Mouse (Mus musculus) mouse embryonic stem cell (cell line): Measurements from ENCODE around the gene D10Wsu102e.
"Not testable (repeated sequence)": the region's sequence is repeated elsewhere in the genome, so short reads cannot be mapped to it uniquely, and the experiment has no call there.

ENCODE experiments used
- in situ Hi-C, 2 experiments: fragments of 300-500 bp; cut with MboI; formaldehyde crosslinking; loops; 1 replicate in 1 of 2; 3 replicates in 1 of 2; pipeline ENCODE4 v1.14.3; 2019 to 2020; ENCODE audit warnings: low sequenced_read_pairs in 2 of 2, low pct_unique_long_range_greater_than_20kb in 1 of 2, mixed read lengths in 1 of 2; ENCODE audit not compliant: unreplicated experiment in 1 of 2

The D10Wsu102e gene

DNA sequence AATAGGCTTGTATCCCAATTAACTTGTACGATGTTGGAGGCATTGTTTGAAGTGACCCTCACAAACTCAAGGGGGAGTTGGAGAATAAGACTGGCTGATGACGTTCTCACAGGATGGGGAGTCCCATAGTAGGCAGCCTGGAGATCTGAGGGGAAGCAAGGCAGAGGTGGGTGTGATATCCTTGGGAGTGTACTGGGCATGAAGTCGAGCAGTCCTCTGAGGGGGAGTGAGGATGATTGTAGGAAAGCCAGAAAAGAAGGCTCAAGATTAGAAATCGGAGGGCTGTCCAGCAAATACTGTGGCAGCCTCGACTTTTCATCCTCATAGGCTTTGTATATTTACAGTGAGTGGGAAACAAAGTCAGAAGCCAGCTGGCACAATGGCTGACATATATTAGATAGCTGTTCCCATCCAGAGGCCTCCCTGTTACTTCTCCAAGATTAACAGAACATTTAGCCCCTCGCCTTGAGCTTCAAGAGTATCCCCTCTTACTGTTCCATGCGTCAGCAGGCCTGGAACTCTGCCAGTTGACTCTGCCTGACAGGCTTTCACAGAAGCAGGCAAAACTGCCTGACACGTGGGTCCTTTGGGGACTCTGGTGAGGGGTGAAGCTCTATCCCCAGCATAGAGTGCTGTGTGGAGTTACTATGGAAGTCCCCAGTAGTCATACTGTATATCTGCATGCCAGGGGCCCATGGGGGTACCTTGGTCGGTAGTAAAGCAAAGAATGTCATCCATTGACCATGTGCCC, 18.2 kb downstream of the D10Wsu102e start:
- in situ Hi-C loops: no loop called here

DNA sequence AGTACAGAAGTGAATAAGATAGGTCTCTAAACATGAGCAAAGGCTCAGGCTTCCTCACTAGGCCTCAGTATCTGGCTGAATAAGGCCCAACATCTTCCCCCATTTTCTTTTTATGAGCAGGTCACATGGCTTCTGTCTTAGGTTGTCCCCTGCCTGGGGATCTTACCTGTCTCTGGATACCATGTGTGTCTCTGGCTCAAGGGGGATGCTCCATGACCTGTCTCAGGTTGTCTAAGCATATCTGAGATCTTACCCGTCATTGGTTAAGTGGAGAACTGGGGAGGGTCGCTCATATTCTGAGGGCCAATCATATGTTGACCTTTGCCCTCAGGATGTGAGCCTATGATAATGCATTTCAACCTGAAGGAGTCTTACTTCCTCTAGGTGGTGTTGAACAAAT, 20.5 kb downstream of the D10Wsu102e start:
- in situ Hi-C loops: no loop called here

DNA sequence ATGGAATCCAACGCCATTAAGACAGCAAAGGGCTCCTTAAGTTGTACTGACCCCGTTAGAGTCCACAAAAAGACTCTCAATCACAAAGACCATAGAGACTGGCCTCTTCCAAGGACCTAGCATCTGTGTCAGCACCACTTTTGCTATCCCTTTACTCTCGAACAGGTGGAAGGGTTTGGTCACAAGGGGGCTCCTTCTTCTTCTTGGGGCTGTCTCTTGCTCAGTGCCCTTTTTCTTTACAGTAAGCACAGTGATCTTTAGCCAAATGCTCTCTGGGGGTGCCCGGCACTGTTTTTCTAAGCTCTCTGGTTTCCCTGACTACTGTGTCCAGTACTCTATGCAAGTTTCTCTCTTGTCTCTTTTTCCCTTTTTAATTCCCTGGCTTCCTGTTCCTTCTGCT, 22.5 kb downstream of the D10Wsu102e start:
- in situ Hi-C loops: no loop called here

DNA sequence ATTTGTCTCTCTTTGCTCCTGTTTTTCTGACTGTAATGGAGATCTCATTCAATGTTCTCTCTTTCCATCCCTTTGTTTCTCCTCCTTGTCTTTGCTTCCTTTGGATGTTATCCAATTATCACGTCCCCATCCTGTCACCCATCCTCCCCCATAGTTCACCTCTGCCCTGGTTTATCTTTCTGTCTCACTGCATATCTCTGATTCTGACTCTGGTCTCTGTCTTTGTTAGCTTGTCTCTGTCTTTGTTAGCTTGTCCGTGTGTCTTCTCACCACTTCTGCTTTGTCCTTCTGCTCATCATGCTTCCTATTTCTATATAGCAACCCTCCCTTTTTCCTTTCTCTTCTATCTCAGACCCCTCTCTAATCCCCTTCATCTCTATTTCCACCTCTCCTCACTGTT, 23.0 kb downstream of the D10Wsu102e start:
- in situ Hi-C loops: no loop called here

DNA sequence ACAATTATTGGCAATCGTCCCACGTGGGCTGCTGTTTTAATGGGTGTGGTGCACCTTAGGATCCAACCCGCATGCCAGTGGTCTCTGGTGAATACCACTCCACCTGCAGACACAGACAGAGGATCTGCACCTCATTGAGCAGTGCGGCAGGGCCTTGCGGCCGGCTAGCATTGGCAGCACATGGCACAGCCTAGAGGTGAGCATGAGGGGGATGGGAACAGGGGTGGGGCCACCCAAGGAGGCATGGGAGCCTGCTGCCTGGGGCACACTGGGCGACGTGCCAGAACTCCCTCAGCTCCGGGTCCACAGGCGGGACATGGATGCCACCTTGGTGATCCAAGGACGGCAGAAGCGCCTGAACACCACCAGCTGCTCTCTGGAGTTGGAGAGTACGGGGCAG, 23.8 kb downstream of the D10Wsu102e start:
- in situ Hi-C loops: no loop called here

DNA sequence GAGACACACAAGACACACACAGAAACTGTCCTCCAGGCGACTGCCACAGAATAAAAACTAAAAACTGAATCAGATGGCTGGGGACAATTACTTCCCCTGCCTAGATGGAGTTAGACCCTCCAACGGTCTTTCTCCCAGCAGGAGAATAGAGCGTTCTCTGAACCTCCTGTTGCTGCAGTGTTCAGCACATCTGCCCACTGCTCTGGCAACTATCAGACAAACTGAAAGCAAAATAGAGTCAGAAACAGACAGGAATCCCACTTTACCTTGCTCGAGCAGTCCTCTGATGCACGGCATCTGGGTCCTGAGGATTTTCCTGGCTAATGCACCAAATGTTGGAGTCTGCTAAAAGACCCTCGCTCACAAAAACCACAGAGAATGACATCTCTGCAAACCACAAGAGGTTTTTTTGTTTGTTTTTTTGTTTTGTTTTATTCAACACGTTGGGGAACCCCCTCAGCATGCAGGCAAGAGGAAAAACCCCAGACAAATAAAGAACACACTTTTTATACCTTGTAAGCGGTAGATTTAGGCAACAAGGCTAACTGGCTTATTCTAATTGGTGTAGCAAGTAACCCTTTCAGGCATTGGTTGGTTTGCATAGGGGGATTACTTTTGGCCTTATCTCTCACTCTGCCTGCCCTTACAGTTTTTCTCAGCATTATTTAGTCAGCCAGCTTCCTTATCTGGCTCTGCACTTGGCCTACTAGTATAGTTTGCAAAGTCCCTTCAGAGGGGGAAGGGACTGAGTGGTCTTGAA, 24.6 kb downstream of the D10Wsu102e start:
- in situ Hi-C loops: no loop called here

DNA sequence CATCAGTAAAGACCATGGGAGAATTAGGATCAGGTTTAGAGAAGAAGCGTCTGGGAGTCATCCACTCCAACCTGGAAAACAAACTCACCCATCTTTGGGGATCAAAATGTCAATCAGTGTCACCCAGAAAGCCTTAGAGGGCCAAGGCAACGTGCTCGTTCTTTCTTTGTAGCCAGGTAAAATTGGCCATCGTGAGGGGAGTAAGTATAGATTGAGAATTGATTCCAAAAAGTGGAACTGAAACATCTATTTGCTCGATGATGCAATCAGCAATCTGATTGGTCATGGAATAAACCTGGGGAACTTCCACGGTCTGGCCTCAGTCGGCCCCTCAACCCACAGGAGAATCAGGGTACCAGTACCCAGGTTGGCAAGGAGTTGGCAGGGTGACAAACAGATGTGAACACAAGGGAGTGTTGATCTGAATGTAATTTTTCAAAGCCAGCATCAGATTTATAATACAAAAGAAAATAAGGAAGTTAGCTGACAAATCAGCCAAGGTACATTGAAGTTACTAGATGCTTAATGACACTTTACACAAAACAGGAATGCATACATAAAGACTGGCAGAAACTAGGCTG, 25.4 kb downstream of the D10Wsu102e start:
- in situ Hi-C loops: no loop called here

DNA sequence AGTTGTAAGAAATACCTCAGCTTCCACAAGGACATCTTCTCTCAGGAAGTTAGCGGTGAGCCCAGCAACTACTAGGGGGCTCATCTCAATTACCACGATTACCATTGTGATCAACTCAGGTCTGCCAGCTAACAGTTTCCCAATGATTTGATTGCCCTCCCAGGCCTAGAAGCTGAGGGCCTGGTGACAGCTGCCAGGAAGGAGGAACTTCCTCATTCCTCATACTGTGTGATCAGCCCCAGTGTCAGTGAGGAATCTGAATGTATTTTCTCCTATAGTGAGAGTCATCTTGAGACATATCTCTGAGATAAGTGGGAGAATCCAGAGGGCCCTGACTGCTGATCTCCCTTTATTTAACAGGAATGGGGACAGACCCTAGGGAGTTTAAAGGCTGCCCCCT, 37.3 kb downstream of the D10Wsu102e start:
- in situ Hi-C loops: no loop called here

DNA sequence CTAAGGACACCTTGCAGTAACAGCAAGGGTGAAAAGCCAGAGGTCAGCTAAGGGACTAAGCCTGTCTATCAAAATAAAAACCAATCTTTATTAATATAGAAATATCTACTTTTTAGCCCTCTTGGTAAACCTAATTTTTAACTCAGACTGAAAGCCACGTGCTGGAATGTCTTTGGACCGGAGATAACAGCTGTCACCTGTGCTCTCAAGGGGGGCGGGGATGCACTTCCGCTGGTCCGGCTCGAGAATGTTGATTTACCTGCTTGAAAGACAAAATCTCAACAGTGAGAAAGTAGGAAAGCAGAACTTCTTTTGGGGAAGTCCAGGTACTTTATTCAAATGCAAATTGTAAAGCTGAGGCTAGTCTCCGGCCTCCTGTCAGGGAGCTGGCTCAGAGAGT, 40.9 kb downstream of the D10Wsu102e start:
- in situ Hi-C loops: not testable (repeated sequence)

DNA sequence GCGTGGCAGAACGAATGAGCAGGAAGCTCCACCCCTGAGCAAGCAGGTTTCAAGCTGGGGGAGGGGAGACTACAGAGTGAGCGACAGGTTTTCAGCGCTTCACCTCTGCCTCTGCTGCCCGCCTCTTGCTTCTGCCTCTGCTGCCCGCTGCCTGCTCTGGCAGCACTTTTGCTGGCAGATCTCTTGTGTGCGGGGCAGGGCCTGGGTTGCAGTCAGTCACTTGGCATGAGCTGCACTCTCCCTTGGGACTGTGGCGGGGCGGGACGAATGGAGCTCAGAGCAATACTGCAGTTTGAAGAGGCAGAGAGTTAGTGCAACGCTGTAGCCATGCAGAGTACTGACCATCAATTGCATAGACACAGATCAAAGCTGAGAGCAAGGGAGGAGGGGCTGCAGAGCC, 45.0 kb downstream of the D10Wsu102e start:
- in situ Hi-C loops: no loop called here

DNA sequence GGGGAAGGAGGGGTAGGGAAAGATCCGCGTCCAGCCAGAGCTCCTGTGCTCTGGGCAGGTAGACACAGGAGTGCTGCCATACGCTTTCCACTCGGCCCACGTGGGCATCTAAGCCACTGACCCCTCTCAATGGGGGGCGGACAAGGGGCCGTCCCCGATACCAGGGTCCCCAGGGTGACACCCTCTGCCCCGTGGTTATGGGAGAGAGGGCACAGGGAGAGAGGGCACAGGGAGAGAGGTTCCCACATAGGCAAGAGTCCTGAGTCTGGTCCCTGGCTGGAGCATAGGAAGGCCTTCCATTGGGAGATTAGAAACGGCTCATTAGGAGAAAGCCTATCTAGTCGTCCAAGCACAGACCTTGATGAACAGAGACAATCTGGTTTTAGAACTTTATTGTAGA, 45.7 kb downstream of the D10Wsu102e start:
- in situ Hi-C loops: no loop called here

DNA sequence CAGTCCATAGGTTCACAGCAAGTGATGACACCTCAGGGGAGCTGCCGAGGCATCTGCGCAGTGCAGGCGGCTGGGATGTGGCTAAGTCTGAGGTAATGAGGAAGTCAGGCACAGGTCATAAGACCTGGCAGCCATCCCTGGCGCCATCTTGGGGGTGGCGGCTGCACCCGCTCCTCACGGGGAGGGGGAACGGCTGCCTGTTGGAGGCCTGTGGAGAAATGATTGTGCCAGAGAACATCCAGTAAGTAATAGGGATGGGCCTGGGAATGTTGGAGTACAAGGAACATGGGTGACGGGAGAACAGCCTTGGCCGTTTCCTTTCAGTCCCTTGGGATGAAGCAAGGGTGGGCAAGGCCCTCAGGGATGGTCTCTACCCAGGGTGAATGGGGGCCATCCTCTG, 47.1 kb downstream of the D10Wsu102e start:
- in situ Hi-C loops: no loop called here

DNA sequence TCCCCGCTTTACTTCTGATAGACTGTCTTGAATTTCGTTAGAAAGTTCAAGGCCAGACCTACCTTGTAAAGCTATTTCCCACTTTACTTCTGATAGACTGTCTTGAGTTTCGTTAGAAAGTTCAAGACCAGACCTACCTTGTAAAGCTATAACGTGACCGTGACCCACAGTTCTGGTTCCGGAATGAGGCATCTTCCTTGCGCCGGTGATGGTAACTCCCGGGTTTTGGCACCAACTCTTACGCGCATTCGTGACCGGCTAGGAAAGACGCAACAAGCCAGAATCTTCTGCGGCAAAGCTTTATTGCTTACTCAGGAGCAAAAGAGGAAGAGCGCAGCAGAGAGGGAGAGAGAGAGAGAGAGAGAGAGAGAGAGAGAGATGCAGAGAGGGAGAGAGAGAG, 58.4 kb downstream of the D10Wsu102e start:
- in situ Hi-C loops: not testable (repeated sequence)

DNA sequence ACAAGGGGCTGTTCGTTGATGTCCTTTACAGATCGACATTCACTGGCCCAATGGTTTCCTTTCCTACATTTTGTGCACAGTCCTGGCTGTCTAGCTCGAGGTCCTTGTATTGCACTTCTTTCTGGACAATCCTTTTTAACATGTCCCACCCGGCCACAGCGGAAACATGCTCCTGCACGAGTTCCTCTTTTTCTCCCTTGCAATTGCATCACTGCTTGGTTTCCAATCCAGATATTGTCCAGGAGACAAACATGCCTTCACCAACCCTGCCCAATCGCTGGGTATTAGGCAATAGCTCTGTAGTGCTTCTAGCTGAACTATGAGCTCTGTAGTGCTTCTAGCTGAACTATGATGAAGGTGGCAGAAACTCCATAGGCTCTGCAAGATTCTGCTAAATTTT, 88.6 kb downstream of the D10Wsu102e start:
- in situ Hi-C loops: loop anchor here in 1 of 2 experiments (25.0 kb wide), 1 partner anchor 611 kb away; the partner anchor contains the start of gene Txnrd1

DNA sequence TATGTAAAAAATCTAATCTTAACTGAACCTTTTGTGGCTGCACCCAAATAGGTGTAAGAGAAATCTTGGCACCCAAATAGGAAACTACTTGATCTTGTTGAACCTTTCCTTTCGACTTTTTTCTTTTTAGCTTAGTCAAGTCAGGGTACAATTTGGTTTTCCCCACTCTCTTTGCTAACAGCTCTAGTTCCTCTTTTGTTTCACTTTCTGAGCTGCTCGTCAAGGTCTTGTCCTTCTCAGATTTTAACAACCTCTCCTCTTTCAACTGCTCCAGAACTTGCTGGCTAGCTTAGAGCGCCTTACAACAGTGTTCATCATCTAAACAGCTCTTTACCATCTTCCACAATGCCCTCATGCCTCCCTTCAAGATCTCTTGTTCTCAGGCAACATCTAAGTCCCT, 97.5 kb downstream of the D10Wsu102e start:
- in situ Hi-C loops: no loop called here

DNA sequence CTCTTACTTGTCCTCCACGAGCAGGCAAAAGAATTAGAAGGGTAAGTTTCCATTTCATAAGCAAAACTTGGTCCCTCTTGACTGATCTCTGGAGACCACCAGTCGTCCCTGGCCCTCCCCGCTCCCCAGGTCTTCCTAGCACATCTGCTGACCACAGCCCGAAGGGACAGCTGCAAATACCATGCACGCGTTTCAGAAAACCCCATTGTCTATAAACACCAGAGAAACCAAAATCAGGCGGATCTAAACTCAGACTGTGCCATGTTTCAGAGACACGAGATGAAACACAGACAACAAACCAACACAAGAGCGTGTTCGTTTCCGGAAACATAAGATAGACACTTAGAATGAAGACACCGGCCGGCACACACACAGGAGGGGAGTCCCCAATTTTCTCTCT, 115.2 kb downstream of the D10Wsu102e start:
- in situ Hi-C loops: no loop called here

DNA sequence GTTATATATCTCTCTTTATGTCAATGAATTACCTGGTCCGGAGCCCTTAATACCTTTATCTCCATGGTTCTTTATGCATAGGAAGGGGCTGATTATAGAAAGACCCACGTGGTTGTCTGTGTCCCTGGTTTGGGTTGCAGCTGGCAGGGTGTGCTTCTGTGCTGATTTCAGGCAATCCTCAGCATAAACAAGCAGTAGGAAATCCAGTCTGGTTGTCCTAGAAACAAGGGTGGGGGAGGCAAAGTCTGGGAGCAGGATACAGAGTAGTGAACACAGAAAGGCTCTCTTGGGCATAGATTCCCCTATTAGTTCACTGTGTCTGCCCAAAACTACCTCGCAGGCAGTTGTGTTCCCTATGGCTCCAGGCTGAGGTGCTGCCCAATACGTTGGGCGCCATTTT, 117.3 kb downstream of the D10Wsu102e start:
- in situ Hi-C loops: no loop called here

DNA sequence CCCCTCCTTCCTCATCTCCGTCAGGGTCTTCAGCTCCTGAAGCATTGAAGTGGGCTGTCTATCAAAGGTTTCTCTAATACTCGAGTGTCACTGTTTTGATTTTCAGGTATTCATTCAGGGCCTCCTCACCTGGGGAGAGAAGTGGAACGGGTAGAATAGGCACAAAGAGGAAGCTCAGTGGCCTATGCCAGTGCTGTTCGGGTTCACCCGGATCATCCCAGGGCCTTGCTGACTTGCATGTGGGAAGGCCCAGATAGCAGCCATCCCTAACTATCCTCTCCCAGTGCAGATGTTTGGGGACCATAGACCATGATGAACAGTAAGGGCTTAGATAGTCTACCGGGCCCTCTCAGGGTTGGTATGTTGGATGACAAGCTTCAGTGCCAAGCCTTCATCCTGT, 130.5 kb downstream of the D10Wsu102e start:
- in situ Hi-C loops: loop anchor here in 1 of 2 experiments (10.0 kb wide), 1 partner anchor 256 kb away; no protein-coding TSS in a partner anchor

DNA sequence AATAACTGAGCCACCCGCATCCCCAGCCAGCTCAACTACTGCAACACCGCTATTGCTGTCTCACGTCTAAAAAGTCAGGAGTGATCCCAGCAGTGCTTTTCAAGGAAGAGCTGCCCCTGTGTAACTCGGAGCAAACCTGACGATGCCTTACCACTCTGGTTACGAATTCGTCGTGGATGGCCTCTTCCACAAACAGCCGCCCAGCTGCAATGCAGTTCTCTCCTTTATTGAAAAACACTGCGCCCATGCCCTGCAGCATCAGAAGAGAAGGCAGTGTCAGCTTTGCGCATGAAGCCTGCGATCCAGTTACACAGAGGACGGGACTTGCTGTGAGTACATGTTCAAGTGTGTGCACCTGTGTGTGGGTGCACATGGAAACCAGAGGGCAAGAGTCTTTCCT, 137.3 kb downstream of the D10Wsu102e start:
- in situ Hi-C loops: loop anchor here in 1 of 2 experiments (10.0 kb wide), 1 partner anchor 263 kb away; no protein-coding TSS in a partner anchor
